Mouse (Mus musculus) kidney, embryonic 16.5 days (tissue): ENCODE results near the gene Mast4. TPM values are rescaled to one million over a fixed set of nuclear protein-coding genes. Genes with fewer than 3 reads are reported as not detected.

Experiments
- ATAC-seq: fragments of 200-750 bp; cut with Nextera tagmentation; 2 replicates; pipeline ENCODE4 v1.8.0; 2017; ENCODE audit warnings: moderate TSS enrichment; ENCODE audit not compliant: low FRiP score, low TSS enrichment
- H3K27ac ChIP-seq: fragments of 300-500 bp; sonication (generic); 2 replicates; pipeline ENCODE4 v1.5.1; 2014; ENCODE audit warnings: low read length
- H3K27me3 ChIP-seq: fragments of 300-500 bp; sonication (generic); 2 replicates; pipeline ENCODE4 v1.6.1; 2014; ENCODE audit warnings: low read length, control low read depth, mixed read lengths; ENCODE audit not compliant: insufficient read depth
- H3K36me3 ChIP-seq: fragments of 300-500 bp; sonication (generic); 2 replicates; pipeline ENCODE4 v1.6.1; 2014; ENCODE audit warnings: low read length, control low read depth, mixed read lengths; ENCODE audit not compliant: insufficient read depth
- H3K4me1 ChIP-seq: fragments of 300-500 bp; sonication (generic); 2 replicates; pipeline ENCODE4 v1.6.1; 2014; ENCODE audit warnings: low read length, control low read depth, mixed read lengths; ENCODE audit not compliant: insufficient read depth
- H3K4me2 ChIP-seq: fragments of 300-500 bp; sonication (generic); replicated peaks from 2 replicates; pipeline ENCODE4 v1.6.1; 2014; ENCODE audit warnings: low read depth, low read length
- H3K4me3 ChIP-seq: fragments of 300-500 bp; sonication (generic); 2 replicates; pipeline ENCODE4 v1.5.1; 2014; ENCODE audit warnings: mild to moderate bottlenecking, low read length
- H3K9ac ChIP-seq: fragments of 300-500 bp; sonication (generic); replicated peaks from 2 replicates; pipeline ENCODE4 v1.6.1; 2014; ENCODE audit warnings: low read length
- H3K9me3 ChIP-seq: fragments of 300-500 bp; sonication (generic); 2 replicates; pipeline ENCODE4 v1.6.1; 2016; ENCODE audit warnings: low read length, control low read depth
- WGBS: fragments of 180-500 bp; shearing (Covaris S2); extraction: QIAGEN DNeasy Blood & Tissue Kit; methylation state at CpG from one replicate; pipeline ENCODE4 v1.1.7; 2014; 5-methylcytosine and 5-hydroxymethylcytosine counted together
- polyA plus RNA-seq: library from polyadenylated mRNA; unstranded; fragments of >200 nt; fragmentation: Nextera tagmentation; extraction: Ambion mirVana; gene quantifications from 2 replicates; pipeline ENCODE4 v1.2.1, GENCODE M21; 2015

Mast4 gene
- polyA plus RNA-seq, 1 experiment from 2014 or later: 19.9 TPM

- Histone ChIP-seq H3K4me1 (peaks cover 25% of the 10 kb centered on the region), H3K9me3 (no peaks in the 10 kb centered on the region), H3K27me3 (no peaks in the 10 kb centered on the region), H3K27ac (no peak overlapping the region), H3K4me3 (no peak overlapping the region), H3K4me2 (no peak overlapping the region; the same call in 1 of the 2 replicates), H3K9ac (no peak overlapping the region), H3K36me3 (no peaks in the 10 kb centered on the region)
- 24% methylated on average over 17 of the region's 17 CpGs for WGBS
- ATAC-seq: no peak
Measured at GRCm38 (mm10) chr13:103027456-103028078, 306.7 kb downstream of the Mast4 start.

GRCm38 (mm10) chr13:103025461-103025860 is 308.8 kb downstream of the Mast4 start:
- H3K27me3 ChIP-seq: no peaks in the 10 kb centered on the region
- no peak overlapping the region for H3K9ac ChIP-seq
- ATAC-seq: no peak
- no peaks in the 10 kb centered on the region for H3K9me3 ChIP-seq
- WGBS: 66% methylated on average over 3 of the region's 3 CpGs
- H3K4me1 ChIP-seq: peaks cover 21% of the 10 kb centered on the region
- no peak overlapping the region for H3K27ac ChIP-seq
- no peaks in the 10 kb centered on the region for H3K36me3 ChIP-seq
- no peak overlapping the region for H3K4me3 ChIP-seq
- no peak overlapping the region for H3K4me2 ChIP-seq

GRCm38 (mm10) chr13:103018481-103018880 is 315.8 kb downstream of the Mast4 start:
- H3K27ac ChIP-seq: peak overlapping the region; percentile 58; the same call in 1 of the 2 replicates
- 47% methylated on average over 6 of the region's 6 CpGs for WGBS
- no peak overlapping the region for H3K4me3 ChIP-seq
- no peaks in the 10 kb centered on the region for H3K9me3 ChIP-seq
- ATAC-seq: no peak
- no peak overlapping the region for H3K9ac ChIP-seq
- no peak overlapping the region for H3K4me2 ChIP-seq
- H3K27me3 ChIP-seq: no peaks in the 10 kb centered on the region
- H3K4me1 ChIP-seq: peaks cover 15% of the 10 kb centered on the region
- no peaks in the 10 kb centered on the region for H3K36me3 ChIP-seq

- no peaks in the 10 kb centered on the region for H3K9me3 ChIP-seq
- H3K4me2 ChIP-seq: no peak overlapping the region
- no peaks in the 10 kb centered on the region for H3K36me3 ChIP-seq
- no peak overlapping the region for H3K9ac ChIP-seq
- peaks cover 15% of the 10 kb centered on the region for H3K4me1 ChIP-seq
- H3K27me3 ChIP-seq: no peaks in the 10 kb centered on the region
- H3K4me3 ChIP-seq: no peak overlapping the region
- ATAC-seq: no peak
- peak overlapping the region; percentile 46; the same call in 1 of the 2 replicates for H3K27ac ChIP-seq
- WGBS: 70% methylated on average over 3 of the region's 3 CpGs
Measured at GRCm38 (mm10) chr13:103017661-103018060, 316.6 kb downstream of the Mast4 start.

- Histone ChIP-seq H3K4me3 (no peak overlapping the region), H3K4me1 (peaks cover 15% of the 10 kb centered on the region), H3K9ac (no peak overlapping the region), H3K27ac (no peak overlapping the region), H3K36me3 (no peaks in the 10 kb centered on the region), H3K9me3 (peaks cover 5% of the 10 kb centered on the region; the same call in 1 of the 2 replicates), H3K27me3 (no peaks in the 10 kb centered on the region), H3K4me2 (no peak overlapping the region)
- 89% methylated on average over 3 of the region's 3 CpGs for WGBS
- ATAC-seq: no peak
Measured at GRCm38 (mm10) chr13:103015131-103015750, 319.1 kb downstream of the Mast4 start.

- Histone ChIP-seq H3K27ac (no peak overlapping the region), H3K9ac (no peak overlapping the region), H3K4me2 (no peak overlapping the region), H3K27me3 (no peaks in the 10 kb centered on the region), H3K4me3 (no peak overlapping the region), H3K4me1 (peaks cover 15% of the 10 kb centered on the region), H3K36me3 (no peaks in the 10 kb centered on the region), H3K9me3 (peaks cover 5% of the 10 kb centered on the region; the same call in 1 of the 2 replicates)
- ATAC-seq: no peak
- 95% methylated on average over 6 of the region's 6 CpGs for WGBS
Measured at GRCm38 (mm10) chr13:103014631-103015030, 319.7 kb downstream of the Mast4 start.

- peaks cover 13% of the 10 kb centered on the region for H3K4me1 ChIP-seq
- no peaks in the 10 kb centered on the region for H3K36me3 ChIP-seq
- H3K9ac ChIP-seq: no peak overlapping the region
- 83% methylated on average over 1 of the region's 1 CpGs for WGBS
- no peak overlapping the region for H3K27ac ChIP-seq
- ATAC-seq: no peak
- H3K4me3 ChIP-seq: no peak overlapping the region
- peaks cover 5% of the 10 kb centered on the region; the same call in 1 of the 2 replicates for H3K9me3 ChIP-seq
- no peaks in the 10 kb centered on the region for H3K27me3 ChIP-seq
- H3K4me2 ChIP-seq: no peak overlapping the region
Measured at GRCm38 (mm10) chr13:103014222-103014621, 320.1 kb downstream of the Mast4 start.

- H3K4me3 ChIP-seq: no peak overlapping the region
- 75% methylated on average over 2 of the region's 2 CpGs for WGBS
- H3K4me2 ChIP-seq: no peak overlapping the region
- H3K27me3 ChIP-seq: no peaks in the 10 kb centered on the region
- no peak overlapping the region for H3K9ac ChIP-seq
- ATAC-seq: no peak
- no peaks in the 10 kb centered on the region for H3K9me3 ChIP-seq
- no peak overlapping the region for H3K27ac ChIP-seq
- no peaks in the 10 kb centered on the region for H3K36me3 ChIP-seq
- no peaks in the 10 kb centered on the region for H3K4me1 ChIP-seq
Measured at GRCm38 (mm10) chr13:103005227-103005626, 329.1 kb downstream of the Mast4 start.

- Histone ChIP-seq H3K9me3 (no peaks in the 10 kb centered on the region), H3K27me3 (no peaks in the 10 kb centered on the region), H3K27ac (no peak overlapping the region), H3K36me3 (no peaks in the 10 kb centered on the region), H3K4me3 (no peak overlapping the region), H3K9ac (no peak overlapping the region), H3K4me2 (no peak overlapping the region), H3K4me1 (no peaks in the 10 kb centered on the region)
- ATAC-seq: no peak
- WGBS: 76% methylated on average over 1 of the region's 1 CpGs
Measured at GRCm38 (mm10) chr13:103001831-103002230, 332.5 kb downstream of the Mast4 start.

- H3K9me3 ChIP-seq: no peaks in the 10 kb centered on the region
- H3K4me2 ChIP-seq: no peak overlapping the region
- H3K9ac ChIP-seq: no peak overlapping the region
- 62% methylated on average over 7 of the region's 7 CpGs for WGBS
- no peaks in the 10 kb centered on the region for H3K27me3 ChIP-seq
- H3K4me1 ChIP-seq: no peaks in the 10 kb centered on the region
- H3K4me3 ChIP-seq: no peak overlapping the region
- H3K36me3 ChIP-seq: no peaks in the 10 kb centered on the region
- no peak for ATAC-seq
- H3K27ac ChIP-seq: no peak overlapping the region
Measured at GRCm38 (mm10) chr13:103000891-103001290, 333.4 kb downstream of the Mast4 start.
